Mouse (Mus musculus) CH12.LX (cell line): ENCODE measurements around the gene Irak3. TPM values are rescaled to one million over a fixed set of nuclear protein-coding genes. Genes with fewer than 3 reads are reported as not detected.

ENCODE experiments used
- DNase-seq: peaks from one replicate; pipeline ENCODE4 v3.0.0-alpha.2; 2013; ENCODE audit errors: extremely low read depth
- H3K27ac ChIP-seq: 2 replicates; pipeline ENCODE4 v1.5.1; 2012; ENCODE audit warnings: low read depth, mild to moderate bottlenecking, control low read depth, moderate library complexity; ENCODE audit not compliant: insufficient read depth
- H3K27me3 ChIP-seq: replicated peaks from 2 replicates; pipeline ENCODE3; 2012; ENCODE audit warnings: inconsistent platforms
- H3K36me3 ChIP-seq, 2 experiments: replicated peaks in 1 of 2; 2 replicates each; pipeline versions ENCODE3 to v1.6.1; 2012; ENCODE audit warnings: inconsistent platforms in 1 of 2, low read length in 1 of 2, mild to moderate bottlenecking in 1 of 2, mixed read lengths in 1 of 2, moderate library complexity in 1 of 2; ENCODE audit not compliant: control insufficient read depth in 1 of 2, insufficient read depth in 1 of 2
- H3K4me1 ChIP-seq, 2 experiments: 2 replicates each; pipeline ENCODE4 v1.6.1; 2012; ENCODE audit warnings: inconsistent platforms in 1 of 2, moderate library complexity in 1 of 2; ENCODE audit not compliant: insufficient read depth in 2 of 2, control insufficient read depth in 1 of 2
- H3K4me2 ChIP-seq: 2 replicates; pipeline ENCODE4 v1.6.1; 2012; ENCODE audit warnings: low read depth, mild to moderate bottlenecking, control low read depth; ENCODE audit not compliant: poor library complexity, insufficient read depth, severe bottlenecking
- H3K4me3 ChIP-seq, 3 experiments: fragments of 150-350 bp in 1 of 3; sonication (generic) in 1 of 3; replicated peaks in 1 of 3; 2 replicates each; pipeline versions ENCODE3 to v1.5.1; 2011 to 2012; ENCODE audit warnings: low read depth in 2 of 3, low read length in 2 of 3, mild to moderate bottlenecking in 2 of 3, moderate library complexity in 2 of 3, control low read depth in 1 of 3, improper control_type of control experiment in 1 of 3, inconsistent platforms in 1 of 3, mixed read lengths in 1 of 3; ENCODE audit not compliant: poor library complexity in 1 of 3
- H3K79me2 ChIP-seq: replicated peaks from 2 replicates; pipeline ENCODE4 v1.6.1; 2012; ENCODE audit warnings: mild to moderate bottlenecking, moderate library complexity; ENCODE audit not compliant: control insufficient read depth, poor library complexity, insufficient read depth, severe bottlenecking; ENCODE audit errors: extremely low read depth
- H3K9ac ChIP-seq: 2 replicates; pipeline ENCODE4 v1.6.1; 2012; ENCODE audit warnings: low read depth, mild to moderate bottlenecking, control low read depth, moderate library complexity; ENCODE audit not compliant: insufficient read depth
- H3K9me3 ChIP-seq: replicated peaks from 2 replicates; pipeline ENCODE3; 2012; ENCODE audit warnings: low read length, inconsistent platforms, mixed read lengths
- BHLHE40 ChIP-seq: IDR thresholded peaks from 2 replicates; pipeline ENCODE4 v1.6.1; 2011; ENCODE audit warnings: mild to moderate bottlenecking, low read depth, low read length, improper control_type of control experiment
- CHD1 ChIP-seq: IDR thresholded peaks from 2 replicates; pipeline ENCODE4 v1.6.1; 2012; ENCODE audit warnings: low read depth, low read length, improper control_type of control experiment, inconsistent platforms
- CHD2 ChIP-seq: IDR thresholded peaks from 2 replicates; pipeline ENCODE4 v1.6.1; 2011; ENCODE audit warnings: low read length, improper control_type of control experiment
- CTCF ChIP-seq, 2 experiments: IDR thresholded peaks in 1 of 2; conservative IDR thresholded peaks in 1 of 2; 2 replicates each; pipeline ENCODE4 v1.5.1; 2011 to 2012; ENCODE audit warnings: low read depth in 2 of 2, low read length in 2 of 2, improper control_type of control experiment in 1 of 2, inconsistent platforms in 1 of 2, mild to moderate bottlenecking in 1 of 2, moderate library complexity in 1 of 2
- E2F4 ChIP-seq: IDR thresholded peaks from 2 replicates; pipeline ENCODE4 v1.6.1; 2011; ENCODE audit warnings: low read depth, low read length, improper control_type of control experiment; ENCODE audit not compliant: insufficient replicate concordance
- ELF1 ChIP-seq: IDR thresholded peaks from 2 replicates; pipeline ENCODE4 v1.6.1; 2014; ENCODE audit warnings: low read depth, mild to moderate bottlenecking, inconsistent platforms, low read length, improper control_type of control experiment
- ETS1 ChIP-seq: conservative IDR thresholded peaks from 2 replicates; pipeline ENCODE4 v1.6.1; 2012; ENCODE audit warnings: low read depth, mild to moderate bottlenecking, inconsistent platforms, low read length, improper control_type of control experiment, moderate library complexity
- HCFC1 ChIP-seq: IDR thresholded peaks from 2 replicates; pipeline ENCODE4 v1.6.1; 2012; ENCODE audit warnings: low read depth, mild to moderate bottlenecking, inconsistent platforms, low read length, improper control_type of control experiment
- IRF4 ChIP-seq: IDR thresholded peaks from 2 replicates; pipeline ENCODE4 v1.6.1; 2014; ENCODE audit warnings: low read depth, mild to moderate bottlenecking, inconsistent platforms, low read length, improper control_type of control experiment
- JUN ChIP-seq: IDR thresholded peaks from 2 replicates; pipeline ENCODE4 v1.6.1; 2011; ENCODE audit warnings: low read depth, mild to moderate bottlenecking, low read length, improper control_type of control experiment, moderate library complexity; ENCODE audit not compliant: insufficient read depth
- JUND ChIP-seq: conservative IDR thresholded peaks from 2 replicates; pipeline ENCODE4 v1.6.1; 2011; ENCODE audit warnings: low read depth, low read length, improper control_type of control experiment
- MAFK ChIP-seq: IDR thresholded peaks from 2 replicates; pipeline ENCODE4 v1.6.1; 2011; ENCODE audit warnings: low read length, improper control_type of control experiment; ENCODE audit not compliant: insufficient replicate concordance
- MAX ChIP-seq: IDR thresholded peaks from 2 replicates; pipeline ENCODE4 v1.6.1; 2011; ENCODE audit warnings: low read length, improper control_type of control experiment
- MAZ ChIP-seq: IDR thresholded peaks from 2 replicates; pipeline ENCODE4 v1.6.1; 2012; ENCODE audit warnings: low read depth, mild to moderate bottlenecking, inconsistent platforms, low read length, improper control_type of control experiment, moderate library complexity
- MEF2A ChIP-seq: IDR thresholded peaks from 2 replicates; pipeline ENCODE4 v1.6.1; 2014; ENCODE audit warnings: low read depth, mild to moderate bottlenecking, inconsistent platforms, low read length, improper control_type of control experiment, borderline replicate concordance
- MXI1 ChIP-seq: IDR thresholded peaks from 2 replicates; pipeline ENCODE4 v1.6.1; 2011; ENCODE audit warnings: mild to moderate bottlenecking, low read depth, low read length, improper control_type of control experiment
- MYC ChIP-seq: IDR thresholded peaks from 2 replicates; pipeline ENCODE4 v1.6.1; 2011; ENCODE audit warnings: low read depth, mild to moderate bottlenecking, improper control_type of control experiment, low read length
- NELFE ChIP-seq: IDR thresholded peaks from 2 replicates; pipeline ENCODE4 v1.6.1; 2011; ENCODE audit warnings: low read depth, low read length, improper control_type of control experiment
- NRF1 ChIP-seq: IDR thresholded peaks from 2 replicates; pipeline ENCODE4 v1.6.1; 2014; ENCODE audit warnings: low read depth, mild to moderate bottlenecking, inconsistent platforms, low read length, improper control_type of control experiment, moderate library complexity
- PAX5 ChIP-seq: IDR thresholded peaks from 2 replicates; pipeline ENCODE4 v1.6.1; 2012; ENCODE audit warnings: low read length, inconsistent platforms, mixed read lengths
- POLR2A ChIP-seq: IDR thresholded peaks from 2 replicates; pipeline ENCODE4 v1.6.1; 2011; ENCODE audit warnings: low read depth, mild to moderate bottlenecking, improper control_type of control experiment, low read length
- POLR2AphosphoS2 ChIP-seq: IDR thresholded peaks from 2 replicates; pipeline ENCODE4 v1.6.1; 2011; ENCODE audit warnings: low read depth, low read length, improper control_type of control experiment
- RAD21 ChIP-seq: IDR thresholded peaks from 2 replicates; pipeline ENCODE4 v1.6.1; 2011; ENCODE audit warnings: low read depth, mild to moderate bottlenecking, low read length, improper control_type of control experiment, moderate library complexity
- RCOR1 ChIP-seq: conservative IDR thresholded peaks from 2 replicates; pipeline ENCODE4 v1.6.1; 2012; ENCODE audit warnings: low read depth, mild to moderate bottlenecking, inconsistent platforms, low read length, improper control_type of control experiment
- SIN3A ChIP-seq: IDR thresholded peaks from 2 replicates; pipeline ENCODE4 v1.6.1; 2012; ENCODE audit warnings: low read length, improper control_type of control experiment, inconsistent platforms
- SMC3 ChIP-seq: IDR thresholded peaks from 2 replicates; pipeline ENCODE4 v1.6.1; 2011; ENCODE audit warnings: low read depth, low read length, improper control_type of control experiment
- TCF12 ChIP-seq: IDR thresholded peaks from 2 replicates; pipeline ENCODE4 v1.6.1; 2014; ENCODE audit warnings: low read depth, mild to moderate bottlenecking, inconsistent platforms, low read length, improper control_type of control experiment
- USF2 ChIP-seq: conservative IDR thresholded peaks from 2 replicates; pipeline ENCODE4 v1.6.1; 2011; ENCODE audit warnings: low read depth, low read length, improper control_type of control experiment
- ZC3H11A ChIP-seq: IDR thresholded peaks from 2 replicates; pipeline ENCODE4 v1.6.1; 2012; ENCODE audit warnings: low read depth, mild to moderate bottlenecking, inconsistent platforms, low read length, improper control_type of control experiment
- ZMIZ1 ChIP-seq: IDR thresholded peaks from 2 replicates; pipeline ENCODE4 v1.6.1; 2012; ENCODE audit warnings: low read depth, mild to moderate bottlenecking, inconsistent platforms, low read length, improper control_type of control experiment
- dilution Hi-C: fragments of 300-500 bp; cut with MboI; formaldehyde crosslinking; loops from 2 replicates; pipeline ENCODE4 v1.14.3; 2020; ENCODE audit warnings: low sequenced_read_pairs; ENCODE audit not compliant: extremely low pct_unique_long_range_greater_than_20kb, extremely low pct_ligation_motif_present
- in situ Hi-C: fragments of 300-500 bp; cut with MboI; formaldehyde crosslinking; loops from 3 replicates; pipeline ENCODE4 v1.14.3; 2019; ENCODE audit warnings: low sequenced_read_pairs, low pct_ligation_motif_present, low pct_unique_long_range_greater_than_20kb, mixed read lengths
- polyA plus RNA-seq: library from polyadenylated mRNA; unstranded; fragments of >175 nt; gene quantifications from 2 replicates; pipeline ENCODE4 v1.2.1, GENCODE M21; 2012; ENCODE audit warnings: low read depth; ENCODE audit not compliant: insufficient read length
- total RNA-seq, 2 experiments: library from RNA; depleted of rRNA; stranded (reverse); fragments of 300-350 nt in 1 of 2; fragments of >200 nt in 1 of 2; gene quantifications; 2 replicates each; pipeline ENCODE4 v1.2.3; 2012 to 2014

The Irak3 gene
- total and polyA plus RNA-seq, 3 experiments = 0.50 to 3.1 (median 1.1) TPM

DNA sequence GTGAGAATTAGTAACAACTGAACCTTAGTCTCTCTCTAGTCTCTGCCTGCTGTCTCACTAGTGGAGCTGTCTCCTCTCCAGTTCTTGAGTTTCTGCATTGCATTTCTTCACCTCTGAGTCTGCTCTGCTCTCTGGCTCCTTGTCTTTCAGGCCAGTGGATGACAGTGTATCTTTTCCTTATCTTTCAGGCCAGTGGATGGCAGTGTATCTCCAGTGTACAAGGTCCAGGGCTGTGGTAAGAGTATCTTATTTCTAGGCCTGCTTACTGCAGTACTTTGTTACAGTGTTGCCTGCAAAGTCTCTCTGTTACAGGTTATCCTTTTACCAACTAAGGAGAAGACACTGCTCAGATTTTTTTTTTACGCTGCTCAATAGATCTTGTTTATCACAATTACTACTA lies 19.0 kb downstream of the Irak3 start:
- no peak overlapping the region for H3K4me2 ChIP-seq
- H3K36me3 ChIP-seq = peaks cover 0 to 3% of the 10 kb centered on the region in 2 experiments
- H3K79me2 ChIP-seq = no peaks in the 10 kb centered on the region
- no peak overlapping the region for H3K4me3 ChIP-seq
- peaks cover 9 to 25% of the 10 kb centered on the region in 2 experiments; a peak in 3 of 4 replicates for H3K4me1 ChIP-seq
- H3K9me3 ChIP-seq = peaks cover 2% of the 10 kb centered on the region
- no peak overlapping the region for H3K27ac ChIP-seq
- dilution Hi-C loops = no loop called here
- TF ChIP-seq RAD21 = peak; percentile 81
- no peak for TF ChIP-seq TCF12
- TF ChIP-seq CHD2 = no peak
- no peak for TF ChIP-seq ZMIZ1
- TF ChIP-seq CTCF (conservative IDR thresholded peaks at IDR 0.05 in 1 of 2, IDR thresholded peaks at IDR 0.05 in 1 of 2; ENCODE audit: low read depth in 2 of 2, low read length in 2 of 2) = peak in 1 of 2 experiments; percentile 84; a peak in 2 of 4 replicates
- TF ChIP-seq JUN = no peak
- no peak for TF ChIP-seq CHD1
- TF ChIP-seq ZC3H11A = peak; percentile 10; the same call in 1 of the 2 replicates
- TF ChIP-seq SMC3 = peak; percentile 62
- TF ChIP-seq POLR2A = no peak
- no peak for TF ChIP-seq RCOR1
- no peak for TF ChIP-seq PAX5
- TF ChIP-seq NELFE = peak; percentile 23; the same call in 1 of the 2 replicates
- no peak for TF ChIP-seq MEF2A
- no peak for TF ChIP-seq IRF4
- TF ChIP-seq NRF1 = no peak
- no peak for TF ChIP-seq JUND
- no peak for TF ChIP-seq MYC
- TF ChIP-seq ELF1 = no peak
- no peak for TF ChIP-seq E2F4
- TF ChIP-seq POLR2AphosphoS2 = no peak
- no peak for TF ChIP-seq HCFC1
- TF ChIP-seq, all 38 proteins: peak for 5
- DNase-seq = peak; percentile 58
- in situ Hi-C loops = no loop called here
- Histone ChIP-seq H3K9ac (no peak overlapping the region), H3K27me3 (no peaks in the 10 kb centered on the region)

DNA sequence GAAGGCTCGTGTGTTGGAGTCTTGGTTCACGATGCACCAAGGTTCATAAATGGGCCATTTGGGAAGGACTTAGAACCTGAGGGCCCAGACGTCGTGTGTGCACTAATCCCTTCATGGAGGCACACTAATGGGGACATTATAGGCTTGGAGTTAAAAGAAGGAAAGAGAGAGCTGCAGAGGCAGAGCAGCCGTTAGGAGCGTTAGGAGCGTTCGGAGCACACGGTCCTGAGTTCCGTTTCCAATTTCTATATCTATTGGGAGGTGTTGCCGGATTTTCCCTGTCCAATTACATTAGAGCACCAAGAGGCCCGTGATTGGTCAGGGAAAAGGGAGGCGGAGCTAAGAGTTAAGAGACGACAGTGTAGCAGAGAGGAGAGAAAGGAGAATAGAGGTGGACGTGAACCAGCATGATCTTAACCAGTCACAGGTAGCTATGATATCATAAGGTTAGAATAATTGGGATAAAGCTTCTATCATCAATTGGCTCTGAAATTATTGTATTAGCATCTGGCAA lies 27.7 kb downstream of the Irak3 start:
- DNase-seq = no peak
- Histone ChIP-seq H3K79me2 (no peaks in the 10 kb centered on the region), H3K27me3 (no peaks in the 10 kb centered on the region), H3K4me3 (no peak overlapping the region), H3K36me3 (peaks cover 2 to 12% of the 10 kb centered on the region in 2 experiments), H3K9me3 (peaks cover 3% of the 10 kb centered on the region), H3K4me1 (peaks cover 0 to 7% of the 10 kb centered on the region in 2 experiments; a peak in 2 of 4 replicates), H3K4me2 (no peak overlapping the region), H3K27ac (no peak overlapping the region), H3K9ac (no peak overlapping the region)
- in situ Hi-C loops = no loop called here
- TF ChIP-seq CHD1 (no peak), BHLHE40 (no peak), MAZ (no peak), MXI1 (no peak), USF2 (no peak), MEF2A (no peak), TCF12 (no peak), MAFK (no peak), SIN3A (no peak), ETS1 (no peak), MAX (no peak), CHD2 (no peak)
- dilution Hi-C loops = no loop called here
